Comparison of ENCODE assay signal across 22 mouse cellular contexts in the genomic region with DNA sequence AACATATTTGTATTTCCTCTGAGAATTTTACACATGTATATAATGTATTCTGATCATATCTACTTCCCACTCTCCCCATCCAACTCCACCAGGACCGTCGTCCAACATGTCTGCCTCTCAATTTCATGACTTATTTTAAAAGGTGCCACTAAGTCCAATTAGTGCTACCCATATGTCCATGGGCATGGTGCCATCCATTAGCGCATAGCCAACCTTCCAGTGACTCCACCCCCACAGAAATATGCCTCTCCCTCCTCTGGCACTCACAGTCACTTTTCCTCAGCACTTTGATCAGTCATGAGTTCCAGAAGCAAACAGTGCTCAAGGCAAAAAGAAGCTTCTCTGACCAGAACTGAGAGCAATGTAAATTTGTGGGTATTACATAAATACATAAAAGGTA. TPM values are rescaled to one million over a fixed set of nuclear protein-coding genes. Genes with fewer than 3 reads are reported as not detected.
DNase-seq lines count a peak whose midpoint lies in the region; ATAC-seq and TF ChIP-seq lines count a peak whose summit lies in the region.
"Had no signal": no experiment of that assay in that cellular context is flagged by ENCODE, and none has a peak within 500 bp of the region (broad histone marks: within the 10 kb centered on the region; RNA-seq: fewer than 3 reads in every experiment).

No protein-coding gene starts in this region.

- DNase-seq in forebrain, embryonic 14.5 days (ENCODE audit: low spot score): peak; percentile 53
- DNase-seq in forebrain, embryonic 11.5 days (ENCODE audit: low spot score): no peak
- peak; percentile 4 for DNase-seq in forebrain, postnatal 0 days
- peak; percentile 8 for DNase-seq in left cerebral cortex, postnatal 4 days
- no peak for DNase-seq in left cerebral cortex, postnatal 14 days (ENCODE audit: low spot score in 2 of 2)
- DNase-seq: adrenal gland, adult 2 months; adrenal gland, postnatal 10 days; adrenal gland, postnatal 25 days; cerebellum, adult 11-12 months; cerebellum, adult 8-10 months; cerebellum, adult 9-11 months had no signal

- peak; percentile 60; the same call in 1 of the 2 replicates for ATAC-seq in forebrain, embryonic 14.5 days
- ATAC-seq in forebrain, embryonic 11.5 days (replicated peaks; ENCODE audit: low FRiP score): no peak
- no peak for ATAC-seq in forebrain, postnatal 0 days
- no peak for ATAC-seq in forebrain, embryonic 12.5 days (ENCODE audit: low FRiP score)
- no peak for ATAC-seq in kidney, embryonic 14.5 days (ENCODE audit: low FRiP score, low TSS enrichment)
- ATAC-seq: forebrain, embryonic 15.5 days had no signal

- no peak for TF ChIP-seq CTCF in forebrain, postnatal 0 days (IDR thresholded peaks at IDR 0.05; ENCODE audit: low read depth)

- H3K9me3 ChIP-seq in forebrain, embryonic 14.5 days (replicated peaks; ENCODE audit: control insufficient read depth, low read length): no peaks in the 10 kb centered on the region
- H3K9me3 ChIP-seq in forebrain, embryonic 11.5 days (ENCODE audit: control insufficient read depth, low read length): no peaks in the 10 kb centered on the region
- H3K9me3 ChIP-seq in forebrain, postnatal 0 days (ENCODE audit: low read length): no peaks in the 10 kb centered on the region
- no peaks in the 10 kb centered on the region for H3K9me3 ChIP-seq in forebrain, embryonic 12.5 days
- H3K9me3 ChIP-seq in kidney, embryonic 14.5 days (ENCODE audit: control insufficient read depth, low read length): no peaks in the 10 kb centered on the region
- H3K9me3 ChIP-seq: embryonic facial prominence, embryonic 10.5 days; embryonic facial prominence, embryonic 12.5 days; forebrain, embryonic 15.5 days had no signal

- no peaks in the 10 kb centered on the region for H3K27me3 ChIP-seq in forebrain, embryonic 14.5 days (replicated peaks; ENCODE audit: control insufficient read depth, insufficient read depth, low read length)
- no peaks in the 10 kb centered on the region for H3K27me3 ChIP-seq in forebrain, embryonic 11.5 days (ENCODE audit: control insufficient read depth, insufficient read depth, low read length)
- no peaks in the 10 kb centered on the region for H3K27me3 ChIP-seq in forebrain, postnatal 0 days (ENCODE audit: insufficient read depth, low read length)
- no peaks in the 10 kb centered on the region for H3K27me3 ChIP-seq in forebrain, embryonic 12.5 days
- H3K27me3 ChIP-seq in kidney, embryonic 14.5 days (ENCODE audit: control insufficient read depth, insufficient read depth, low read length): no peaks in the 10 kb centered on the region
- H3K27me3 ChIP-seq: embryonic facial prominence, embryonic 12.5 days; forebrain, embryonic 15.5 days had no signal

- intact Hi-C loops in left cerebral cortex, postnatal 4 days (cut with DNase I): no loop called here
- intact Hi-C loops in left cerebral cortex, postnatal 14 days (cut with DNase I): no loop called here

- 70% methylated on average over 3 of the region's 3 CpGs for WGBS in forebrain, embryonic 14.5 days
- 92% methylated on average over 3 of the region's 3 CpGs for WGBS in forebrain, embryonic 11.5 days
- 61% methylated on average over 3 of the region's 3 CpGs for WGBS in forebrain, postnatal 0 days
- WGBS in forebrain, embryonic 12.5 days: 82% methylated on average over 3 of the region's 3 CpGs
- 86% methylated on average over 3 of the region's 3 CpGs for WGBS in kidney, embryonic 14.5 days

- no peak overlapping the region for H3K27ac ChIP-seq in forebrain, embryonic 14.5 days (ENCODE audit: low read depth, low read length)
- H3K27ac ChIP-seq in forebrain, embryonic 11.5 days (ENCODE audit: low read depth, low read length): no peak overlapping the region
- no peak overlapping the region for H3K27ac ChIP-seq in forebrain, postnatal 0 days (ENCODE audit: low read depth, low read length)
- H3K27ac ChIP-seq in forebrain, embryonic 12.5 days: no peak overlapping the region
- no peak overlapping the region for H3K27ac ChIP-seq in kidney, embryonic 14.5 days (ENCODE audit: low read depth, low read length)
- H3K27ac ChIP-seq: embryonic facial prominence, embryonic 10.5 days; embryonic facial prominence, embryonic 12.5 days; forebrain, embryonic 15.5 days had no signal

- H3K4me1 ChIP-seq in forebrain, embryonic 14.5 days (ENCODE audit: control insufficient read depth, insufficient read depth, low read length): no peaks in the 10 kb centered on the region
- no peaks in the 10 kb centered on the region for H3K4me1 ChIP-seq in forebrain, embryonic 11.5 days (replicated peaks; ENCODE audit: control insufficient read depth, insufficient read depth, low read length)
- H3K4me1 ChIP-seq in forebrain, postnatal 0 days (ENCODE audit: insufficient read depth): no peaks in the 10 kb centered on the region
- H3K4me1 ChIP-seq in forebrain, embryonic 12.5 days: no peaks in the 10 kb centered on the region
- no peaks in the 10 kb centered on the region for H3K4me1 ChIP-seq in kidney, embryonic 14.5 days (ENCODE audit: control insufficient read depth, insufficient read depth, low read length)
- H3K4me1 ChIP-seq: embryonic facial prominence, embryonic 10.5 days; embryonic facial prominence, embryonic 12.5 days; forebrain, embryonic 15.5 days had no signal

- H3K9ac ChIP-seq in forebrain, embryonic 14.5 days (ENCODE audit: low read length): no peak overlapping the region
- H3K9ac ChIP-seq in forebrain, embryonic 11.5 days (ENCODE audit: low read length): no peak overlapping the region
- no peak overlapping the region for H3K9ac ChIP-seq in forebrain, postnatal 0 days
- H3K9ac ChIP-seq in forebrain, embryonic 12.5 days: no peak overlapping the region
- no peak overlapping the region for H3K9ac ChIP-seq in kidney, embryonic 14.5 days (ENCODE audit: low read depth, low read length)
- H3K9ac ChIP-seq: embryonic facial prominence, embryonic 12.5 days; forebrain, embryonic 15.5 days had no signal

- H3K36me3 ChIP-seq in forebrain, embryonic 14.5 days (ENCODE audit: control insufficient read depth, insufficient read depth, low read length): no peaks in the 10 kb centered on the region
- H3K36me3 ChIP-seq in forebrain, embryonic 11.5 days (ENCODE audit: control insufficient read depth, insufficient read depth, low read length): no peaks in the 10 kb centered on the region
- no peaks in the 10 kb centered on the region for H3K36me3 ChIP-seq in forebrain, postnatal 0 days (ENCODE audit: insufficient read depth)
- H3K36me3 ChIP-seq in forebrain, embryonic 12.5 days (replicated peaks): no peaks in the 10 kb centered on the region
- no peaks in the 10 kb centered on the region for H3K36me3 ChIP-seq in kidney, embryonic 14.5 days (ENCODE audit: control insufficient read depth, insufficient read depth, low read length)
- H3K36me3 ChIP-seq: embryonic facial prominence, embryonic 10.5 days; embryonic facial prominence, embryonic 12.5 days; forebrain, embryonic 15.5 days had no signal

- no peak overlapping the region for H3K4me3 ChIP-seq in forebrain, embryonic 14.5 days (ENCODE audit: low read depth, low read length)
- no peak overlapping the region for H3K4me3 ChIP-seq in forebrain, embryonic 11.5 days (ENCODE audit: low read depth, low read length)
- H3K4me3 ChIP-seq in forebrain, postnatal 0 days (ENCODE audit: low read depth, low read length): no peak overlapping the region
- H3K4me3 ChIP-seq in forebrain, embryonic 12.5 days (replicated peaks): no peak overlapping the region
- H3K4me3 ChIP-seq in kidney, embryonic 14.5 days (ENCODE audit: low read length): no peak overlapping the region
- H3K4me3 ChIP-seq: embryonic facial prominence, embryonic 10.5 days; embryonic facial prominence, embryonic 12.5 days; forebrain, embryonic 15.5 days had no signal

- H3K4me2 ChIP-seq in forebrain, embryonic 14.5 days (ENCODE audit: low read length): no peak overlapping the region
- no peak overlapping the region for H3K4me2 ChIP-seq in forebrain, embryonic 11.5 days (ENCODE audit: low read depth, low read length, severe bottlenecking)
- H3K4me2 ChIP-seq in forebrain, postnatal 0 days (ENCODE audit: low read depth): no peak overlapping the region
- H3K4me2 ChIP-seq in forebrain, embryonic 12.5 days: no peak overlapping the region
- H3K4me2 ChIP-seq in kidney, embryonic 14.5 days (replicated peaks; ENCODE audit: low read depth, low read length): no peak overlapping the region
- H3K4me2 ChIP-seq: embryonic facial prominence, embryonic 12.5 days; forebrain, embryonic 15.5 days had no signal

RNA-seq across cellular contexts. Expression of gene Akap4, which starts 47.6 kb away (rescaled TPM):
- not detected in 2 replicates for polyA plus RNA-seq in forebrain, embryonic 14.5 days (2014; fragmentation: Nextera tagmentation; extraction: Ambion mirVana)
- polyA plus RNA-seq in forebrain, embryonic 11.5 days (2014; fragmentation: Nextera tagmentation; extraction: Ambion mirVana): not detected in 2 replicates
- total RNA-seq in forebrain, postnatal 0 days (2014; rRNA removed): not detected in 2 replicates
- not detected in 2 replicates for polyA plus RNA-seq in forebrain, postnatal 0 days (2015; fragmentation: Nextera tagmentation; extraction: Ambion mirVana)
- polyA plus RNA-seq in forebrain, embryonic 12.5 days (2016; fragmentation: Nextera tagmentation; extraction: Ambion mirVana): not detected in 2 replicates
- total RNA-seq in left cerebral cortex, postnatal 4 days (2021): not detected
- total RNA-seq in left cerebral cortex, postnatal 14 days (2021): not detected
- not detected in 2 replicates for polyA plus RNA-seq in kidney, embryonic 14.5 days (2014; fragmentation: Nextera tagmentation; extraction: Ambion mirVana)
- total RNA-seq: adrenal gland, adult 2 months; adrenal gland, postnatal 10 days; adrenal gland, postnatal 25 days; adrenal gland, postnatal 4 days; ES-E14; MEL had no signal
- polyA plus RNA-seq: adrenal gland, adult 2 months; C2C12; cortical plate, adult 2 months; embryonic facial prominence, embryonic 10.5 days; embryonic facial prominence, embryonic 12.5 days; embryonic facial prominence, embryonic 14.5 days; forebrain, embryonic 15.5 days had no signal

Comparison
In these comparisons a context has a peak if more than half of its experiments do, and no peak if none do; other contexts are left out.
1. DNase-seq: peak in forebrain, embryonic 14.5 days (single experiment), forebrain, postnatal 0 days (single experiment) and left cerebral cortex, postnatal 4 days (single experiment); none in forebrain, embryonic 11.5 days (single experiment) and left cerebral cortex, postnatal 14 days (0 of 2).